Mouse (Mus musculus): ENCODE data around the gene Cdc42ep3. TPM values are rescaled to one million over a fixed set of nuclear protein-coding genes. Genes with fewer than 3 reads are reported as not detected.

Gene Cdc42ep3
- polyA plus RNA-seq, 1 experiment from 2014 or later, result 55.8 TPM

DNA sequence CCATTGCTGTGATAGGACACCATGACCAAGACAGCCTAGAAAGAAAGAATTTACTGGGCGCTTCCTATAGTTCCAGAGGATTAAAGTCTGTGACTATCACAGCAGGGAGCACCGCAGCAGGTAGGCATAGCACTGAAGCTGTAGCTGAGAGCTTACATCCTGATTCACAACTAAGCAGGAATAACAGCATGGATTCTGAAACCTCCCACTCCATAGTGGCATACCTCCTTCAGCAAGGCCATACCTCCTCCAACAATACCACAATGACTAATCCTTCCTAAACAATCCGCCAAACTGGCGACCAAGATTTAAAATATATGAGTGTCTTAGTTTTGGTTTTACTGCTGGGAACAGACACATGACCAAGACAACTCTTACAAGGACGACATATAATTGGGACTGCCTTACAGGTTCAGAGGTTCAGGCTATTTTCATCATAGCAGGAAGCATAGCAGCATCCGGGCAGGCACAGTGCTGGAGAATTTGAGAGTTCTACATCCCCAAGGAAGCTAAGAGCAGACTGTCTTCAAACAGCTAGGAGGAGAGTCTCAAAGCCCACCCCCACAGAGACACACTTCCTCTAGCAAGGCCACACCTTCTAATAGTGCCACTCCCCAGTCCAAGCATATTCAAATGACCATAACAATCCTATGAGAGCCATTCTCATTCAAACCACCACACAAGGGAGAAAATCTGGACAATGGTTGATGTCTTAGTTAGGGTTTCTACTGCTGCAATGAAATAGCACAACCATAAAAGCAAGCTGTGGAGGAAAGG is 21.7 kb upstream of the Cdc42ep3 start:
- H3K27me3 ChIP-seq (ENCODE audit: control insufficient read depth, insufficient read depth, low read depth, low read length), result no peaks in the 10 kb centered on the region
- no peaks in the 10 kb centered on the region for H3K4me1 ChIP-seq (ENCODE audit: control insufficient read depth, low read depth, low read length)
- no peaks in the 10 kb centered on the region for H3K9me3 ChIP-seq (replicated peaks; ENCODE audit: control insufficient read depth, low read length)
- H3K36me3 ChIP-seq (ENCODE audit: control insufficient read depth, insufficient read depth), result no peaks in the 10 kb centered on the region
- H3K27ac ChIP-seq (ENCODE audit: low read length), result no peak overlapping the region
- no peak overlapping the region for H3K9ac ChIP-seq (ENCODE audit: low read depth, low read length)
- no peak for ATAC-seq (ENCODE audit: low read depth)
- H3K4me3 ChIP-seq (ENCODE audit: low read depth, low read length), result no peak overlapping the region
- no peak overlapping the region for H3K4me2 ChIP-seq (ENCODE audit: low read depth, low read length)
- WGBS (ENCODE audit: insufficient replicate concordance), result 55% methylated on average over 6 of the region's 6 CpGs

DNA sequence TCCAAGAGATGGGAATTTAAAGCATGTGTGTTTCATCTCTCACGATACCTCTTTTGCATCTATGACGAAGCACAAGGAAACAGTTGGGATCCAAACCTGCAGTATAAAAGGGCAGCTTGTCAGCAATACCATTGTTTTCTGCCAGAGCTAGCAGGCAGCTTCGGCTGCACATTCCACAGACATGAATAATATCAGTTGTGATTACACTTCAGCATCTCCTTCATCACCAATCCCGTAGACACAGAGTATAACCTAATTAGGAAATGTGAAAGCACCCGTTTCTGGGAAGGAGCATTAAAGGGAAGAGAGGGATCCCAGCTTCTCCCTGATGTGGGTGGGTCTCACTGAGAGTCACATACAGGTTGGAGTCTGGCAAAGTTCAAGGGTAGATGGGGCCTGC is 18.1 kb upstream of the Cdc42ep3 start:
- Histone ChIP-seq H3K9me3 (replicated peaks; ENCODE audit: control insufficient read depth, low read length) (no peaks in the 10 kb centered on the region), H3K36me3 (ENCODE audit: control insufficient read depth, insufficient read depth) (no peaks in the 10 kb centered on the region), H3K4me2 (ENCODE audit: low read depth, low read length) (no peak overlapping the region), H3K27ac (ENCODE audit: low read length) (no peak overlapping the region), H3K4me1 (ENCODE audit: control insufficient read depth, low read depth, low read length) (no peaks in the 10 kb centered on the region), H3K4me3 (ENCODE audit: low read depth, low read length) (no peak overlapping the region), H3K9ac (ENCODE audit: low read depth, low read length) (no peak overlapping the region), H3K27me3 (ENCODE audit: control insufficient read depth, insufficient read depth, low read depth, low read length) (no peaks in the 10 kb centered on the region)
- ATAC-seq (ENCODE audit: low read depth), result no peak
- WGBS (ENCODE audit: insufficient replicate concordance), result 65% methylated on average over 5 of the region's 5 CpGs

DNA sequence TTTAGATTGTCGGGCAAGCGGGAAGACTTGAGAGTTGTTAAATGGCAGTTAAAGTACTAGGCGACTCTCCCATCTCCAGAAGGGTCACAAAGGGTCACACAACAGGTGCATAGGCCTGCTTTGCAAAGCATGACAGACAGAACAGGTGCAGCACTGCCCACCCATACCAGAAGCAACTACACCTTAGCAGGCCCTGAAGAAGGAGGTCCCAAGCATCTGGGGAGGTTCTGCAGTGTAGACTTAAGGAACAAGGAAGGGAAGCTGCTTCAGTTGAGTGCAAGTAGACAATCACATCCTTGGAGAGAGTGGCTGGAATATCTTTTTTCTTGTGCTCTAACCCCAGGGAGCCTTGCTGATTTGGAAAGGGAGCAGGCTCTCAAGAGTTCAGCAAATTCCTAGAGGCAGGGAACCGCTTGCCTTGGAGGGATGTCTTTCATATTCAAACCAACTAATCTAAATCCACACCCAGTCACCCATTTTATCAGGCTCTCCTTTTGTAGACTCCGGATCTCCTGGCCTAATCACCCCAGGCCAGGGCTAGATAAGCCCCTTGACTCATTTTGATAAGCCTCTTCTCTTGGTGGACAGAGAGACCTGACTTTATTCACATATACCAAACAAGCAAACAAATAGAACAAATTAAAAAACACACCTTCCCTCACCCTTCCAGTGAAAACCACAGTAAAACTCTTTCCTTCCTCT is 10.0 kb upstream of the Cdc42ep3 start:
- Histone ChIP-seq H3K9ac (ENCODE audit: low read depth, low read length) (peak overlapping the region; percentile 51), H3K27me3 (ENCODE audit: control insufficient read depth, insufficient read depth, low read depth, low read length) (no peaks in the 10 kb centered on the region), H3K27ac (ENCODE audit: low read length) (peak overlapping the region; percentile 79), H3K36me3 (ENCODE audit: control insufficient read depth, insufficient read depth) (no peaks in the 10 kb centered on the region), H3K4me3 (ENCODE audit: low read depth, low read length) (peak overlapping the region; percentile 42), H3K4me1 (ENCODE audit: control insufficient read depth, low read depth, low read length) (peaks cover 41% of the 10 kb centered on the region), H3K4me2 (ENCODE audit: low read depth, low read length) (peak overlapping the region; percentile 68), H3K9me3 (replicated peaks; ENCODE audit: control insufficient read depth, low read length) (no peaks in the 10 kb centered on the region)
- peak; percentile 94 for ATAC-seq (ENCODE audit: low read depth)
- WGBS (ENCODE audit: insufficient replicate concordance), result 33% methylated on average over 5 of the region's 5 CpGs

DNA sequence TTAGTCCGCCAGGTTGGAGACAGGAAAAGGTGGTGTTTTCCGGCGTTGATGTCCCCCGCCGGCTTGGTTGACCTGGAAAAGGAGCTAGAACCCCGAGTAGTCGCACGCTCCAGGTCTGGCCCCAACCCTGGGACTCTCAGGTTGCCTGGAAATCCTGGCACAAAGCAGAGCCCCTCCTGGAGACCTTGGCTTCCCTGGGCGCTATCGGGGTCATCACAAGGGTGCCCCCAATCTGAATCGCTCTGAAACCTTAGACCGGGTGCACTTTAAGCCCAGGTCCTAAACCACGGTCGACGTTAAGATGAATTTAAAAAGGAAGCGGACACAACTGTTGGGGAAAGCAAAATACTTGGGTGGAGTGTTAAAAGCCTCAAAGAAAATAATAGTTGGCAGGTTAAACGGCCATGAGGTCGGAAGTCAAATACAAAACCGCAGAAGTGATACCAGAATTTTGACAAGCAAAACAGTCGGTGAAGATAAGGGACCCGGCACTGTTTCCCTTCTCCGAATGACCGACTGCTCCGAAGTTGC is 1.2 kb upstream of the Cdc42ep3 start:
- Histone ChIP-seq H3K4me3 (ENCODE audit: low read depth, low read length) (peak overlapping the region; percentile 91), H3K9ac (ENCODE audit: low read depth, low read length) (peak overlapping the region; percentile 92), H3K27ac (ENCODE audit: low read length) (peak overlapping the region; percentile 95), H3K36me3 (ENCODE audit: control insufficient read depth, insufficient read depth) (no peaks in the 10 kb centered on the region; the same call in 1 of the 2 replicates), H3K27me3 (ENCODE audit: control insufficient read depth, insufficient read depth, low read depth, low read length) (peaks cover 4% of the 10 kb centered on the region; the same call in 1 of the 2 replicates), H3K4me1 (ENCODE audit: control insufficient read depth, low read depth, low read length) (peaks cover 31% of the 10 kb centered on the region), H3K9me3 (replicated peaks; ENCODE audit: control insufficient read depth, low read length) (no peaks in the 10 kb centered on the region), H3K4me2 (ENCODE audit: low read depth, low read length) (peak overlapping the region; percentile 100)
- no peak for ATAC-seq (ENCODE audit: low read depth)
- WGBS (ENCODE audit: insufficient replicate concordance), result 2% methylated on average over 24 of the region's 24 CpGs

DNA sequence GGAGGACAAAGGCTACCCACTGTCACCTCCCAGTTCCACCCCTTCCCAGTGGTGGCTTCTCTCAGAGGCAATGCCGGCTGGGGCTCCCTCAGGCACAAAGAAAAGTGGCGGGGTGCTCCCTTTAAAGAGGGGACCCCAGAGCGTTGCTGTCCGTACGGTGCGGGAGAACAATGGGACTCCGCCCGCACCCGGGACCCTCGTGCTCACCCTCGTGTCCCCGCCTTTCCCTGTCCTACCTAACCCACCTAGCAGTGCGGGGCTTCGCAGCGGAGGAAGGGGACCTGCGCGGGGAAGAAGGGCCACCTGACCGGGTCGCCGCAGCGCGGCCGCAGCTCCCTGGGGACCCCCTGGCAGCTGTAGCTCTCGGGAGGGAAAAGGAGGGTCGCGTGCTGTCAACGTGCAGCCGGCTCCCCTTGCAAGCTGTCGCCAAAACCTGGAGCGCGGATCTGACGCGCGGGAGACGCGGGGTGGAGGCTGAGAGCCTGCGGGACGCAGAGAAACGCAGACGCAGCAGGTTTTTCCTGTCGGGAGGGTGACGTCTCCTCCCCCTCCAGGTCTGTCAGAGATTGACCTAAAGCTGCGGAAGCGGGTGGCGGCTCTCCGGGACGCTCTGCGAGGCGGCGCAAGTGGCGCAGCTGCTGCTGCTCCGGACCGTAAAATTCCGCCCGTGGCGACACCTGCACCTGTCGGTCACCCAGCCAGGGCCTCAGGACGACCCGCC is 540 bp upstream of the Cdc42ep3 start:
- Histone ChIP-seq H3K36me3 (ENCODE audit: control insufficient read depth, insufficient read depth) (no peaks in the 10 kb centered on the region; the same call in 1 of the 2 replicates), H3K27me3 (ENCODE audit: control insufficient read depth, insufficient read depth, low read depth, low read length) (peaks cover 4% of the 10 kb centered on the region; the same call in 1 of the 2 replicates), H3K4me2 (ENCODE audit: low read depth, low read length) (peak overlapping the region; percentile 100), H3K4me3 (ENCODE audit: low read depth, low read length) (peak overlapping the region; percentile 91), H3K9me3 (replicated peaks; ENCODE audit: control insufficient read depth, low read length) (no peaks in the 10 kb centered on the region), H3K9ac (ENCODE audit: low read depth, low read length) (peak overlapping the region; percentile 92), H3K27ac (ENCODE audit: low read length) (peak overlapping the region; percentile 95), H3K4me1 (ENCODE audit: control insufficient read depth, low read depth, low read length) (peaks cover 31% of the 10 kb centered on the region)
- WGBS (ENCODE audit: insufficient replicate concordance), result under 1% methylated on average over 59 of the region's 59 CpGs
- ATAC-seq (ENCODE audit: low read depth), result peak; percentile 27

DNA sequence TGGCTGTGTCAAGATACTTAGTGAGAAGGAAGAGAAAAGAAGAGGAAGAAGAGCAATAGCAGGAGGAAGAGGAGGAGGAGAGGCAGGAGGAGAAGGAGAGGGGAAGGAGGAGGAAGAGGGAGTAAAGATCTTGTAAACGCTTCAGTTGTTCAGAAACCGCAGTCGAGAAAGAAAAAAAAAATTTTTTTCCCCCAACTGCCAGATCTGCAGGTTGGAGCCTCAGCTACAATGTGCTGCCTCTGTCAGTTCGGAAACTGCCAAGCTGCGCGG is 782 bp downstream of the Cdc42ep3 start:
- H3K9me3 ChIP-seq (replicated peaks; ENCODE audit: control insufficient read depth, low read length), result no peaks in the 10 kb centered on the region
- WGBS (ENCODE audit: insufficient replicate concordance), result 0% methylated on average over 6 of the region's 6 CpGs
- H3K4me1 ChIP-seq (ENCODE audit: control insufficient read depth, low read depth, low read length), result peaks cover 39% of the 10 kb centered on the region
- peaks cover 4% of the 10 kb centered on the region for H3K36me3 ChIP-seq (ENCODE audit: control insufficient read depth, insufficient read depth)
- peaks cover 4% of the 10 kb centered on the region; the same call in 1 of the 2 replicates for H3K27me3 ChIP-seq (ENCODE audit: control insufficient read depth, insufficient read depth, low read depth, low read length)
- peak overlapping the region; percentile 91 for H3K4me3 ChIP-seq (ENCODE audit: low read depth, low read length)
- H3K27ac ChIP-seq (ENCODE audit: low read length), result peak overlapping the region; percentile 95
- H3K4me2 ChIP-seq (ENCODE audit: low read depth, low read length), result peak overlapping the region; percentile 100
- ATAC-seq (ENCODE audit: low read depth), result no peak
- H3K9ac ChIP-seq (ENCODE audit: low read depth, low read length), result peak overlapping the region; percentile 92

DNA sequence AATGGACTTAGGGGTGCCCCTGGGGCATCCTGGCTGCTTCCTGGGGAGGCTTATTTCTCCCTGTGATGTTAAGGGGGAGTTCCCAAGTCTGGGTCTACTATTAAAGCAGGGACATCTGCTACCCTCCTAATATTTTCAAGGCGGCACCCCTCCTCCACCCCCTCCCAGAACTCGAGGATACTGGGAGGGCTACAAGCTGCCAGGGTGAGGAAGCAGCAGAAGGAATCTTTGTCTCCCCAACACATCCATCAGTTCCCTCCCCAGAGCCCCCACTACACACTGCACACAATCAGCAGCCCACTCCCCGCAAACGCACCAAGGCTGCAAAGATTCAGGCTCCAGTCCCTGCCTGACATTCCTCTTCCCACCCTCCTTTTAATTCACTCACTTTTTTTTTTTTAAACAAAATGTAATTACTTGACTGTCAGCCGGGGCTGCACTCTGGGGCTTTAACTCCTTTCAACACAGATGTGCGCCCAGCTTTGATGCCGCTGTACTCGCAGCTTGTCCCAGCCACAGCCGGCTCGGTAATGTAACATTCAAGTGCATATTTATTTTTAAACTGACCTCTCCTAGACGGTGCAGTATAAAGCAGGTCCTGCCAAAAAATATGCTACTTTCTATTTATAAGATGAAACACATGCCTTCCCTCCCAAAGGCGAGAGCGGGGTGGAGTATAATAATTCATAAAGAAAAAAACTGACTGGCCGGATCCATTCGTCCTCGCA is 1.3 kb downstream of the Cdc42ep3 start:
- Histone ChIP-seq H3K27ac (ENCODE audit: low read length) (peak overlapping the region; percentile 95), H3K4me1 (ENCODE audit: control insufficient read depth, low read depth, low read length) (peaks cover 44% of the 10 kb centered on the region)
- ATAC-seq (ENCODE audit: low read depth), result no peak

DNA sequence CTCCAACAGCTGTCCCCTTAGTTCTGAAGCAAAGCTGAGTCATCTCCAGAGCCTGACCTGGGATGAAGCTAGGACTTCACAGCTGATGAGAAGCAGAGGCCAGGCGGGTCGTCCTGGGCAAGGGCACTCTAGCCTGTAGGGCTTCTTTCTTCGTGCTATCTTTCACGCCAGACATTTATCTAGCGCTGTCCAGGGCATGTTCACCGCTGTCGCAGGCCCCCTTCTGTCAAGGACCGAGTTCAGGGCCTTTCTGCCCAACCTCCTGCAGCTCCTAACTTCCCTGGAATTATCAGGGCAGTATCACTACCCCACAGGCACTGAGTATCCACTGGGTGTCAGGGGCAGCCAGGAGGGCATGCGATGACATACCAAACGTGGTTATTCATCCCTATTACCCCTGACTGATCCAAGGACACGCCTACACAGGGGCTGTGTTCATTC is 4.1 kb downstream of the Cdc42ep3 start:
- H3K4me2 ChIP-seq (ENCODE audit: low read depth, low read length), result peak overlapping the region; percentile 69

More for the DNA sequence above, 1.3 kb downstream of the Cdc42ep3 start:
- H3K27me3 ChIP-seq (ENCODE audit: control insufficient read depth, insufficient read depth, low read depth, low read length), result peaks cover 4% of the 10 kb centered on the region; the same call in 1 of the 2 replicates
- H3K4me2 ChIP-seq (ENCODE audit: low read depth, low read length), result peak overlapping the region; percentile 100
- H3K4me3 ChIP-seq (ENCODE audit: low read depth, low read length), result peak overlapping the region; percentile 91
- peak overlapping the region; percentile 92 for H3K9ac ChIP-seq (ENCODE audit: low read depth, low read length)
- peaks cover 4% of the 10 kb centered on the region for H3K36me3 ChIP-seq (ENCODE audit: control insufficient read depth, insufficient read depth)
- no peaks in the 10 kb centered on the region for H3K9me3 ChIP-seq (replicated peaks; ENCODE audit: control insufficient read depth, low read length)
- WGBS (ENCODE audit: insufficient replicate concordance), result 7% methylated on average over 16 of the region's 16 CpGs

More for the DNA sequence above, 4.1 kb downstream of the Cdc42ep3 start:
- H3K9me3 ChIP-seq (replicated peaks; ENCODE audit: control insufficient read depth, low read length), result no peaks in the 10 kb centered on the region
- H3K4me1 ChIP-seq (ENCODE audit: control insufficient read depth, low read depth, low read length), result peaks cover 63% of the 10 kb centered on the region
- peaks cover 4% of the 10 kb centered on the region; the same call in 1 of the 2 replicates for H3K27me3 ChIP-seq (ENCODE audit: control insufficient read depth, insufficient read depth, low read depth, low read length)
- peak overlapping the region; percentile 54 for H3K9ac ChIP-seq (ENCODE audit: low read depth, low read length)
- peak overlapping the region; percentile 94 for H3K27ac ChIP-seq (ENCODE audit: low read length)
- peaks cover 15% of the 10 kb centered on the region for H3K36me3 ChIP-seq (ENCODE audit: control insufficient read depth, insufficient read depth)
- ATAC-seq (ENCODE audit: low read depth), result peak; percentile 82
- H3K4me3 ChIP-seq (ENCODE audit: low read depth, low read length), result peak overlapping the region; percentile 47
- 30% methylated on average over 11 of the region's 11 CpGs for WGBS (ENCODE audit: insufficient replicate concordance)

Measured in liver, embryonic 16.5 days (tissue).